Mouse (Mus musculus) small intestine, adult 2 months (tissue): ENCODE data around the gene Erbb3.

Source experiments
- CTCF ChIP-seq: fragments of 200-500 bp; IDR thresholded peaks from 2 replicates; pipeline ENCODE4 v1.5.1; 2012; ENCODE audit warnings: low read depth, mild to moderate bottlenecking, control low read depth, inconsistent platforms, low read length, moderate library complexity, mixed read lengths; ENCODE audit not compliant: insufficient replicate concordance, insufficient read length; ENCODE audit errors: extremely low read depth
- POLR2A ChIP-seq: fragments of 200-500 bp; IDR thresholded peaks from 2 replicates; pipeline ENCODE4 v1.6.1; 2012; ENCODE audit warnings: low read depth, mild to moderate bottlenecking, control low read depth, inconsistent platforms, low read length, moderate library complexity

- TF ChIP-seq CTCF (no peak), POLR2A (no peak)
Measured at GRCm38 (mm10) chr10:128544151-128544657, 45.2 kb downstream of the Erbb3 start.
